Mouse (Mus musculus) MN1 (cell line): ENCODE data around the gene Ksr2.

Experiments
- DNase-seq: peaks from one replicate; pipeline ENCODE4 v3.0.0-alpha.2; 2016; ENCODE audit warnings: low spot score

Gene Ksr2

DNA sequence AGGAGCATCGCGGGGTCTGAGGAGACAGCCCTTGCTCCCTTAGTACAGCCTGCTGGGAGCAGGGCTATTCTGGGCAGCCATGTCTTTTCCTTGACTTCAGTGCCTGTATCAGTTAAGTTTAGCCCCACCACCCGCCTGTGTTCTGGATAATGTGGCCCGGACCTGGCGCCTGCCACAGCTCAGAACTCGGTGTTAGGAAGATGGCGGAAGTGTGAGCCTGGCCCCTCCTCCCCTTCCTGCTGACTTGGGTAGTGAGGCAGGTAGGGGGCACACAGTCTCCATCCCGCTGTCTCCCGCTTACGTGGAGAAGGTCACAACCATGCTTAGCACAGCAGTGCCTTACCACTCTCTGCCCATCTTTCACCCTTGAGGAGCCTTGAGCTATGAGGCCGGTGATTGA, 68.2 kb downstream of the Ksr2 start:
- no peak for DNase-seq

DNA sequence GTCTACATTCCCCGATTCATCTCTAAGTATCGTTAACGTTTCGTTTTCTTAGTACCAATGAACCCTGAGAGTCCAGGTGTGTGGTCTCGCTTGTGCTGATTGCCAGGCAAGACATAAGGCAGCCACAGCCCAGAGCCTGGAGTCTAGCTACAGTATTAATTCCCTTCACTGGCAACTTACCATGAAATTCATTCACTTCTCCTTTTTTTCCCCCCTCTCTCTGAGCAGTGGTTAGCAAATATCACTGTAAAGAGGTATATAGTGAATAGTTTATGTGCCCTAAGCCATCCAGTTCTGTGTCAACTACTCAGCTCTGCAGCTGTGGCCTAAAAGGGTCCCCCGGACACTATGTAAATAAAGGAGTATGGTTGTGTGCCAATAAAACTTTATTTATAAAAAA, 71.6 kb downstream of the Ksr2 start:
- no peak for DNase-seq

GRCm38 (mm10) chr5:117486092-117486491, 72.3 kb downstream of the Ksr2 start:
- DNase-seq: no peak

DNA sequence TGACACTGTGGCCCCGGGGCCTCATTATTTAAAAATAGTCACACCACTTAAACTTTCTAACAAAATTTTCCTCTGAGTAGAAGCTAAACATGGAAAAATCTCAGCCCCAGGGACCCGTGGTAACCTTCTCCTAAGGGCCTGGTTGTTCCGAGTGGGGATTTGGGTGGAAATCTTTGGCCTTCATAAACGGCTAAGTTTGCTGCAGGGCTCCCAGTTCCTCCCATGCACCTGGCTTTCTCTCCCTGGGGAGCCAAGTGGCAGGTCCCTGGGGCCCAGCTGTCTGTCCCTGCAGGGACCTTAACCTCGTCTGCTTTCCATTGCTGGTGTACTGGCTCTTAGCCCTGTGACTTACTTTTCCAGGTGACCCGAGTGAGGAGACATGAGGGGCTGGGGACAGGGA, 74.4 kb downstream of the Ksr2 start:
- DNase-seq: no peak

DNA sequence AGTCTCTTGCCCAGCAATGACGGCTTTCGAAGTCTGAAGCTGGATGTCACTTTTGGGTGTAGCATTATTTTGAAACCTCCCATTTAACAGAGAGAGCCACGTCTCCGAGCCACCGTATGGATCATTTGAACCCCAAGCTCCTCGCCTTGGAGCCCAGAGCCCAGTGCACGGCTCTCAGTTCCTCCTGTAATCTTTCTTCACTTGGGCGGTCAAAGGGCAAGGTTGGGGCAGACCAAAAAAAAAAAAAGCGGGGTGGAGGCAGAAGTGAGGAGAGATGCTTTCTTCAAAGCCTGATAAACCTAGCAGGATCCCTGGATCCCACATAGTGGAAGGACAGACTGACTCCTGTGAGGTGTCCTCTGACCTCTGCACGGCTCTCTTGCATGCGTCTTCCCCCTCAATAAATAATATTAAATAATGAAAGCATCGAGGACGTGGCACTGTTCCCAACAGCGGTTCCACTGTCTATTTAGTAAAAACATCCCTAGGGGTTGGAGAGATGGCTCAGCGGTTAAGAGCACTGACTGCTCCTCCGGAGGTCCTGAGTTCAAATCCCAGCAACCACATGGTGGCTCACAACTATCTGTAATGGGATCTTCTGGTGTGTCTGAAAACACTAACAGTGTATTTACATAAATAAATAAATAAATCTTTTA, 75.0 kb downstream of the Ksr2 start:
- no peak for DNase-seq

- DNase-seq: peak; percentile 88
These were observed 79.4 kb downstream of the Ksr2 start for GRCm38 (mm10) chr5:117492933-117493863.

GRCm38 (mm10) chr5:117493947-117494346, 80.1 kb downstream of the Ksr2 start:
- peak; percentile 88 for DNase-seq

DNA sequence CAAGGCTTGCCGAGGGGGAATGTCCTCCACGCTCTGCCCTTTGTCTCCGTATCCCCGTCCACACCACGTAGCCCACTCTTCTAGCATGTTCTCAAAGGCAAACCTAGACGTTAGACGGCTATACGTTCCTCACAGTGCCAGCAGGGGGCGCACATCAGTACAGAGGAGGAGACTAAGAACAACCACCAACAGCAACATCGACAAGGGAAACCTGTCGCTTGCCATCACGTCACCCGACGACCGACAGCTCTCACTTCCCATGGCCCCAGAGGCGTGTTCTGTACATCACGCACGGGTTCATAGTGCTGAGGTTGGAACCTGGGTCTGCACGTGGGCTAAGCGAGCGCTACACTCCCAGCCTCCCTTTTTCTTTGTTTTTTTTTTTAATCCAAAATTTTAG, 83.3 kb downstream of the Ksr2 start:
- DNase-seq: no peak

DNA sequence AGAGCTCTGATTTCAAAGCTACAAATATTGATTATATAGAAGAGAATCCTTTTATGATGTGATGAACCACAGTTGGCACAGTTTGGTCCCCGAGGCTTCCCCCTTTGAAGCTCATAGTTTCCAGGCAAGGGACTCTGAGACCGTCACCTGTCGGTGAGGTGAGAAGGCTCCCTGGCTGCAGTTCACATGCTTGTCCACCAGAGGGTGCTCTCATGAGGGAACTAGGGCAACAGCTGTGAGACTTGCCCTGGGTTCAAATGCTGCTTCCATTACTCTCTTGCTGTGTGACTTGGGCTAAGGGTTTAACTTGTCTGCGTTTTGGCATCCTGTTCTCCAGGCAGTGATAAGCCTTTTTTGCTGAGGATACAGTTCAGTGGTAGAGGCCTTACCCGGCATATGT, 88.8 kb downstream of the Ksr2 start:
- no peak for DNase-seq

DNA sequence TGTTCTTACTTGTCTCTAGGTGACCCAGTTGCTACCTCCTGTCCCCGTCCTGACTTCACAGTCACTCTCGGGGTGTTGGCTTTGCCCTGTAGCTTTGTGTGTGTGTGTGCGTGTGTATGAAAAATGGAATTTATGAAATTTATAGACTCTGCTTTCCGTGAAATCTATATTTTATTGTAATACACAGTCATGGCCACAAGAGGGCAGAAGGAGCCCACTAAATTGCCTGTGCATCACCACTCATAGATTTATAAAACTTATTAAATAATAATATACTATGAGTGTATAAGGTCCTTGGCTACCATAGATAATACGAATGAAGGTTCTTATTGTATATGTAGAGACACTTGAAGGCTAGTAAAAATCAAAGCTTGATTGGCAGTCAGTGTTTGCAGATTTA, 90.6 kb downstream of the Ksr2 start:
- DNase-seq: peak; percentile 45

DNA sequence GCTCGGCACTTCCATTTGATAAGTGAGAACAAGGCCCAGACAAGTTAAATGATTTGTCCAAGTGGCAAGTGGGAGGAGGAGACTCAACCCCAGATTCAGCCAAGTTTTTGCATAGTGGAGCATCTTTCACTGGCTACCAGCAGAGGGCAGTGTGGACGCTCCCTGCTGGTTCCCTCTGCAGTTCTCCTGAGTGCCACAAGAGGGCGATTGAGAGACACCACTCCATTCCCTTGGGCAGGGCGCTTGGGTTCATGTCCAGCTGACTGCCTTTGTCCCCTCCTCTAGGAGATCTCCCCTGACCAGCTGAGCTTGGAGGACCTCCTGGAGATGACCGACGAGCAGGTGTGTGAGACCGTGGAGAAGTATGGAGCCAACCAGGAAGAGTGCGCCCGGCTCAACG, 91.4 kb downstream of the Ksr2 start:
- DNase-seq: peak; percentile 82

DNA sequence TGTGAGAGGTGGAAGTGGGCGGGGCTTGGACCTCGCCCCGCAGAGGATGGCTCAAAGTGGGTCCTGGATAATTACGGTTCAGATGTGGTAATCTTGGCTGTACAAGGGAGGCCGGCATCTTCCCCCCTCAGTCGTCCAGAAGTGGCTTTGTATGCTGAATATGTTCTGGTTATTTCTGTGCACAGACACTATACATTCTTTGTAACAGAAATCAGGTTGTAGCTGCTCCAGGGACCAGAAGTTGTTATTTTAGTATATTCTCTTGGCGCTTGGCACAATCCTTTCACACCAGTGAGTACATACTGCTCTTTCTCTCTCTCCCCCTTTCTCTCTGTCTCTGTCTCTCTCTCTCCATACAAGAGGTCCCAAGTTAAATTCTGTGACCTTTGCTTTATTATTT, 92.0 kb downstream of the Ksr2 start:
- DNase-seq: peak; percentile 37

- DNase-seq: peak; percentile 81
These were observed 92.6 kb downstream of the Ksr2 start for GRCm38 (mm10) chr5:117506406-117506805.

DNA sequence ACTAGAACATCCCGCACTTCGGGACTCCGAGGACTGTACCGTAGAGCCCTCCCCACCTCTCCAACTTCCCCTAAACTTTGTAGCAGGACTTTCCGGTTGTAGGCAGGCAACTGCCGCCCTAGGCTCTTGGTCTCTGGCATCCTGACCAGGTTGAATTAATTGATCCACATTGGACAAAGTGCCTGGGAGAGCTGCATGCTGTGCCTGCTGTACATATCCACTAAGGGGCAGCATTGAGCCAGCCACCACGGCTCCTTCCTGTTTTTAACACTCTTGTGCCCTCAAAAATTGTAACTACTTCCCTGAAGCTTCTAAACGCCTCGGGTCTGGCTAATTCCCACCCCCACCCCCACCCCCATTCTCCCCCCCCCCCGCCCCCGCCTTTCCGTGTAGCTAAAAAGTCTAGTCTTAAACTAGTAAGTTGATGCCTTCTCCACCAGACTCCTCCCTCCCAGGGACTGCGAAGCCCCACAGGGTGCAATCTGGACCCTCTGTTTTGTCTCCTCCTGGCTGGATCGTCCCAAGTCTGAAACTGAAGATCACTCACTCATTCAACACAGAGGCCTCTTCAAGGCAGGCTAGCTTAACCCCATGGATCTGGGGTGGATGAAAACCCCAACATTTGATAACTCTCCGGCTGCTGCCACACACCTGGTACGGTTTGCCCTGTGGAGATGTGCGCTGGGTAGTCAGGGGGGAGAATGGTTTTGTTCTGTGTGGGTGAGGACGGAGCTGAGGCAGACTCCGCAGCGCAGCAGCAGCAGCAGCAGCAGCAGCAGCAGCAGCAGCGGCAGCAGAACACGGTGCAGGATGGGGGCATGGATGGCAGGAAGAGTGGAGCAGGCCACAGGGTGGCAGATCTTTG, 95.9 kb downstream of the Ksr2 start:
- peak; percentile 75 for DNase-seq

DNA sequence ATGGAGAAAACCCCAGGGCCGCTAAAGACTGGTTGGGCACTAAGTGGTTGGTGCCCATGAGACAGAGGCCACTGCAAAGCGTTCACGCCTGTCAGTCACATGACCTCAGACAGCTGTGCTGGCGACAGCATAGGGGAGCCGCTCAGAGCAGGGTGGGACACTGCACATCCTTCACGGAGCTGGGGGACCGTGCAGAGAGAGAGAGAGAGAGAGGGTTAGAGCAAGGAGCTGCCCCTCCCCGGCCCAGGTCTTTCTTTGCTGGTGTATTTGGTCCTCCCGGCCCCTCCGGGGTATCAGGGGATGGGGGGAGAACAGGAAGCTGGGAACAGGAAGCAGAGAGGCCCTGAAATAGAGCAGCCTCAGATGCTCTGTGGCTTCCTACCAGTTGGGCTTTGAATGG, 97.1 kb downstream of the Ksr2 start:
- no peak for DNase-seq

- DNase-seq: no peak
These were observed 101.6 kb downstream of the Ksr2 start for GRCm38 (mm10) chr5:117515396-117515795.

- no peak for DNase-seq
These were observed 102.1 kb downstream of the Ksr2 start for GRCm38 (mm10) chr5:117515861-117516260.

DNA sequence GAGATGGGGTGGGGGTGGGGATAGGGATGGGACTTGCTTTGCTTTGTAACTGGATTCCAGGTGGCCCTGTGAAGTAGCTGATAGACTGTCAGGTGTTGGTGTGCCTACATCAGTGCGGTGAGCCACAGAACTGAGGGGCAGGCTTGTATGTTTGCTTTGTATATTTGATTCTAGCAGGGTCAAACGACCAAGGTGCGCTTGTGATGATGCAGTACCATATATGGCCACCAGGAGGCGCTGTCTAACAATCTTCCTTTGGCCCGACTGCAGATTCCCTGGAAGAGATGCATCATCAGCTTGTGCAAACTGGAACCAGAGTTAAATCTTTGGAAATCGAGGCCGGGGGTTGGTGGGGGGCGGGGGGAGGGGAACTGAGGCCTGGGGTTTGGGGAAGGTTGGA, 102.8 kb downstream of the Ksr2 start:
- peak; percentile 83 for DNase-seq

DNA sequence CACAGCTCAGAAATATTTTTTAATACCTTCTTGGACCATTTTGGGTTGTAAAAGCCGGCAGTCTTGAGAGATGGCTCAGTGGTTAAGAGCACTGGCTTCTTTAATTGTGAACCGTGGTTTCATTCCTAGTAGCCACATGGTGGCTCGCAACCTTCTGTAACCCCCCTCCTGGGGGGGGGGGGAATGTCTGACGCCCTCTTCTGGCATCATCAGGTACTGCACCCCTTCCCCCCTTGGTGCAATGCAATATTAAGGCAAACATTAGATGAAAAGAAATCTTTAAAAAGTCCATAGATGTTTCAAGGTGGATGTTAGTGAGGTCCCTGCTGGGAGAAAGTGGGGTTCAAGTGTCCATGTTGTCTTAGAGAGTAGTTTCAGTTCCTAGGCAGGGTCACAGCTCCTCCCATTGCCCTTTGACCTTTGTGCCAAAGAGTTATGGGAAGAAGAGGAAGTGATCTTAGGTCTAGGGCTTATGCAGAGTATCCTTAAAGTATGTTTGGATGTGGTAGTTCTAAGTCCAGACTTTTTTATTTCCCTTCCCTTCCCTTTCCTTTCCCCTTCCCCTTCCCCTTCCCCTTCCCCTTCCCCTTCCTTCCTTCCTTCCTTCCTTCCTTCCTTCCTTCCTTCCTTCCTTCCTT, 106.2 kb downstream of the Ksr2 start:
- no peak for DNase-seq

DNA sequence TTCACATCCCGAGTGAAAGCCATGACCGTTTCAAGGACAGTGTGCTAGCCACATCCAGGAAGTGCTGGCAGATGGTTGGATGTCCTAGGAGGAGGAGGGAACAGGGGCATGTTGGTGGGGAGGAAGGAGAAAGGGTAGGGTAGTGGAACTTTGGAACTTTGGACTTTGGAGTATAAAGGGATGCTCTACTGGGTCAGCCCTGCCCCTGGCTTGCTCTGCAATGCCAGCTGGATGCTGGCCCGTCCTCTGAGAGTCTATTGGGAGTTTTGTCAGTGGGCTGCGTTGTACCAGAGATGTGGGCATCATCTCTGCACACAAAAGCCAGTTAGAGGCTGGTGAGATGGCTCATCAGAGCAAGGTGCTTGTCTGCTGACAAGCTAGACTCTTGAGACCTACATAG, 107.4 kb downstream of the Ksr2 start:
- no peak for DNase-seq

- no peak for DNase-seq
These were observed 107.9 kb downstream of the Ksr2 start for GRCm38 (mm10) chr5:117521701-117522100.

DNA sequence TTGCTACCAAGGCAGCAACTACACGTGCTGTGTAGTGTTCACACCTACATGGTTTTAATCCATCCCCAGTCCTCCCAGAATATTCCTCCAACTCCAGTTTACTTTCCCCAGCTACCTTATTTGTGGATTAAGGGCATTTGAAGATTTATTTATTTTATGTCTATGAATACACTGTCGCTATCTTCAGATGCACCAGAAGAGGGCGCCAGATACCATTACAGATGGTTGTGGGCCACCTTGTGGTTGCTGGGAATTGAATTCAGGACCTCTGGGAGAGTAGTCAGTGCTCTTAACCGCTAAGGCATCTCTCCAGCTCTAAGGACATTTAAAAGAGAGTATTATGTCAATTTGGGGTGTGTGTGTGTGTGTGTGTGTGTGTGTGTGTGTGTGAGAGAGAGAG, 108.7 kb downstream of the Ksr2 start:
- no peak for DNase-seq
